Mouse (Mus musculus) stomach, embryonic 16.5 days (tissue): ENCODE data around the gene Pkig. TPM values are rescaled to one million over a fixed set of nuclear protein-coding genes. Genes with fewer than 3 reads are reported as not detected.

Experiments
- ATAC-seq: fragments of 200-750 bp; cut with Nextera tagmentation; 2 replicates; pipeline ENCODE4 v1.8.0; 2017; ENCODE audit warnings: moderate number of reproducible peaks, moderate TSS enrichment; ENCODE audit not compliant: insufficient read depth, low FRiP score
- H3K27ac ChIP-seq: fragments of 300-500 bp; sonication (generic); 2 replicates; pipeline ENCODE4 v1.5.1; 2014; ENCODE audit warnings: low read length
- H3K27me3 ChIP-seq: fragments of 300-500 bp; sonication (generic); 2 replicates; pipeline ENCODE4 v1.6.1; 2014; ENCODE audit warnings: low read length, control low read depth, mixed read lengths; ENCODE audit not compliant: control insufficient read depth, insufficient read depth
- H3K36me3 ChIP-seq: fragments of 300-500 bp; sonication (generic); 2 replicates; pipeline ENCODE4 v1.6.1; 2014; ENCODE audit warnings: low read length; ENCODE audit not compliant: control insufficient read depth, insufficient read depth
- H3K4me1 ChIP-seq: fragments of 300-500 bp; sonication (generic); 2 replicates; pipeline ENCODE4 v1.6.1; 2014; ENCODE audit warnings: low read length, control low read depth, mixed read lengths; ENCODE audit not compliant: control insufficient read depth, insufficient read depth
- H3K4me2 ChIP-seq: fragments of 300-500 bp; sonication (generic); 2 replicates; pipeline ENCODE4 v1.6.1; 2014; ENCODE audit warnings: low read depth, low read length, mixed read lengths
- H3K4me3 ChIP-seq: fragments of 300-500 bp; sonication (generic); replicated peaks from 2 replicates; pipeline ENCODE4 v1.5.1; 2014; ENCODE audit warnings: mild to moderate bottlenecking, low read length
- H3K9ac ChIP-seq: fragments of 300-500 bp; sonication (generic); 2 replicates; pipeline ENCODE4 v1.6.1; 2014; ENCODE audit warnings: low read length
- H3K9me3 ChIP-seq: fragments of 300-500 bp; sonication (generic); replicated peaks from 2 replicates; pipeline ENCODE4 v1.6.1; 2016; ENCODE audit warnings: low read length, control low read depth; ENCODE audit not compliant: control insufficient read depth
- WGBS: fragments of 180-500 bp; shearing (Covaris S2); extraction: QIAGEN DNeasy Blood & Tissue Kit; methylation state at CpG from one replicate; pipeline ENCODE4 v1.1.7; 2014; 5-methylcytosine and 5-hydroxymethylcytosine counted together
- polyA plus RNA-seq: library from polyadenylated mRNA; unstranded; fragments of >200 nt; fragmentation: Nextera tagmentation; extraction: Ambion mirVana; gene quantifications from 2 replicates; pipeline ENCODE4 v1.2.1, GENCODE M21; 2015

The Pkig gene
- polyA plus RNA-seq, 1 experiment from 2014 or later = 107 TPM

DNA sequence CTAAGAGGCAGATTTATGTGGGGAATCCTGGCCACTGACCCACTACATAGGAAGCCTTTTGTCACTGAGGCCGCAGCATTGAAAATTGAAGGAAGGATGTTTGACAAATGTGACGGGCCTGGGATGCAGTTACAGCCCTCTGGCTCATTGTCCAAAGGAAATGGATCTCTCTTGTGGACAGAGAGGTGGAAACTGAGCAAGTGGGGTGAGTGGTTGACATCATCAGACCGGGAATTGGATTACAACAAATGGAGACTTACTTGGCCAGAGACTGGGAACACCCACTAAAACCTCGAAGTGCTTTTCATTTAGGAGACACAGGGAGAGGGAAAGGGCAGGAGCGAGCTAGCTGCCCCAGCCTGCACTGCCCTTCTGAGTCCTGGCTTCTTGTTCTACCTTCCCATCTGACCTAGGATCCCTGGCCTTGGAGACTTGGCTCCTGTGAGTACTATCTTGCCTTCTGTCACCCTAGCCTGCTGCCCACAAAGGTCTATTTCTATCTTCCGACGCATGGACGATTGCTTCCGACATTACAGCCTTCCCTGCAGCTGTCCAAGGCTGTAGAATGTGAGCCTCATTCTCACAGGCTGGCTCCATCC, 35.6 kb downstream of the Pkig start:
- H3K4me3 ChIP-seq = peak overlapping the region; percentile 20
- ATAC-seq = peak; percentile 38; the same call in 1 of the 2 replicates
- no peaks in the 10 kb centered on the region for H3K9me3 ChIP-seq
- H3K27ac ChIP-seq = peak overlapping the region; percentile 74
- H3K4me1 ChIP-seq = peaks cover 54% of the 10 kb centered on the region
- no peaks in the 10 kb centered on the region for H3K36me3 ChIP-seq
- H3K4me2 ChIP-seq = peak overlapping the region; percentile 36
- no peaks in the 10 kb centered on the region for H3K27me3 ChIP-seq
- H3K9ac ChIP-seq = peak overlapping the region; percentile 56
- WGBS = 49% methylated on average over 9 of the region's 9 CpGs

DNA sequence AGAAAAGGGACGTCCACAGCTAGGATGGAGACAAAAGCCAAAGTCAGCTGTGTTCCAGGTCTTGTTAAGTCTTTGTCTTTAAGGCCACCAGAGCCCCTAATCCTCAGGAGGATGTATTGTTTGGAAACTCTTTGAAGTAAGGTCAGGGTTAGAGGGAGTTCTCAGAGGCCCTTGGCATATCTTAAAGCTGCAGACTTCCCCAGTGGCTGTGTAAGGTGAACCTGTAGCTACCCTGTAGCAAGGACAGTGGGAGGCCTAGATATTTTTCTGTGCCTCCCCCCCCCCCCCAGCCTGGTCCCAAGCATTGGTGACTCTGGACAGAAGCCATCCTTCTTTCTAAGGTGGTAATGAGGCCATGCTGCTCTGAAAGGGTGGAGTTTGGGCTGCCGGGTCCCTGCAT, 38.6 kb downstream of the Pkig start:
- H3K9me3 ChIP-seq = no peaks in the 10 kb centered on the region
- WGBS = 51% methylated on average over 2 of the region's 2 CpGs
- no peaks in the 10 kb centered on the region for H3K27me3 ChIP-seq
- ATAC-seq = no peak
- peak overlapping the region; percentile 87 for H3K27ac ChIP-seq
- H3K36me3 ChIP-seq = no peaks in the 10 kb centered on the region
- no peak overlapping the region for H3K9ac ChIP-seq
- H3K4me2 ChIP-seq = no peak overlapping the region
- H3K4me1 ChIP-seq = peaks cover 40% of the 10 kb centered on the region
- no peak overlapping the region for H3K4me3 ChIP-seq

DNA sequence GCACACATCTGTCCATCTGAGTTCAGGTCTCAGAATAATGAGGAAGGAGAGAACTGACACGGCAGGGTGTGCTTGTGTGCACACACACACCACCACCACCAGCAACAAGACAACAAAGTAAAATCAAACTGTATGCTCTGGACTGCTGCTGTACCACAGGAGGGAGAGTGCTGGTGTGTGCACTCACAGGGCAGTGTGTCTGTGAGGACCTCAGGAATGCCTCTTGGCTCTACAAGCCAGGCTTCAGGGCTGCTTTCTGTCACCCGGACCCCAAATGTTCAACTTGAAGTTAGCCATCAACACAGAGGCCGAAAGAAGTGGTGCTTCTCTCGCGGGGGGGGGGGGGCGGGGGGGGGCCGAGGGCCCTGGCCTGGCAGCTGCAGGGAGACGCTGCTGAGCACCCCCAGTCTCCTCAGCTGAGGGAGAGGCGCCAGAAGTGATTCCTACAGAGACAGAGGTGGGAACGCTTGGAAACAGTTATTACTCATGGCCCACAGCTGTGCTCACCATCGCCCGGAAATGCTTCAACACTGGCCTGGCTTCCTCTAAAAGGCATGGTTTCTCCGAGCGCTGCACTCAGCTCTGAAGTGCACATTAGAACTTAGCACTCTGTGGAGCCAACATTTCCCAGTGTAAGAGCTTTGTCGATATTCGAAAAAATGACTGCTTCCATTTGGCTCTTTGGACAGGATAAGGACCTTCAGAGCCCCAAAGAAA, 39.7 kb downstream of the Pkig start:
- ATAC-seq = peak; percentile 71
- H3K4me2 ChIP-seq = peak overlapping the region; percentile 14; the same call in 1 of the 2 replicates
- peak overlapping the region; percentile 46; the same call in 1 of the 2 replicates for H3K9ac ChIP-seq

DNA sequence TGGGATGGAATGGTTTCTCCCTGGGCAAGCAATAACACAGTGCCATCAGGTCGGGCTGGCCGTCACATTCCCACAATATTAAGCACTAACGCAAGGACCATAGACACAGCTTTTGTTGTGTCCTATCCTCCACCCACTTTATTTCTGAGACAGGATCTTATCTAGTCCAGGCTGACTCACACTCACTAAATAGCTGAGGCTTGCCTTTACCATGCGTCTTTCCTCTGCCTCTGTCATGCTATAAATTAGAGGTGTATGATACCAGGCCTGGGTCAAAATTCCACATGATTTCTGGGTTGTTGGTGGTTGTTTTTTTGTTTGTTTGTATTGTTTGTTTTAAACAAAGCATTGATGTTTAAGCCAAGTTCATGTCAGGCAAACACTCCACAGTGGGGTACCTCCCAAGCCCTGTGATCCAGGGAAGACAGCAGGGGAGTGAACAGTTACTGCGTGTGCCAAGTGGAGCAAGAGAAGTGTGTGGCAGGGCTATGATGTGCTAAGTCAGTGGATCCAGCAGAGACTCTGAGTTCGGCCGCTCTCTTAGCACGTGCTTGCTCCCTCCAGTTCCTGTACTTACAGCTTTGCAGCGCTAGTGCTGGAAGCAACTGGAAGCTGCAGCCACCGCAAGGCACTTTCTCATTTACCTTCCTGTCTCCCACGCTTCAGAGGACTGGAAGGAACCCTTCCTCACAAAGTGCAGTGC, 41.0 kb downstream of the Pkig start:
- no peak overlapping the region for H3K9ac ChIP-seq
- WGBS = 82% methylated on average over 11 of the region's 11 CpGs
- H3K4me3 ChIP-seq = no peak overlapping the region
- H3K27ac ChIP-seq = no peak overlapping the region
- peaks cover 21% of the 10 kb centered on the region for H3K4me1 ChIP-seq
- no peak for ATAC-seq
- H3K9me3 ChIP-seq = no peaks in the 10 kb centered on the region
- no peaks in the 10 kb centered on the region for H3K27me3 ChIP-seq
- H3K36me3 ChIP-seq = no peaks in the 10 kb centered on the region
- H3K4me2 ChIP-seq = no peak overlapping the region

More for the DNA sequence above, 39.7 kb downstream of the Pkig start:
- H3K9me3 ChIP-seq = no peaks in the 10 kb centered on the region
- WGBS = 30% methylated on average over 15 of the region's 16 CpGs
- H3K27me3 ChIP-seq = no peaks in the 10 kb centered on the region
- H3K27ac ChIP-seq = peak overlapping the region; percentile 87
- no peak overlapping the region for H3K4me3 ChIP-seq
- H3K36me3 ChIP-seq = no peaks in the 10 kb centered on the region
- peaks cover 34% of the 10 kb centered on the region for H3K4me1 ChIP-seq

DNA sequence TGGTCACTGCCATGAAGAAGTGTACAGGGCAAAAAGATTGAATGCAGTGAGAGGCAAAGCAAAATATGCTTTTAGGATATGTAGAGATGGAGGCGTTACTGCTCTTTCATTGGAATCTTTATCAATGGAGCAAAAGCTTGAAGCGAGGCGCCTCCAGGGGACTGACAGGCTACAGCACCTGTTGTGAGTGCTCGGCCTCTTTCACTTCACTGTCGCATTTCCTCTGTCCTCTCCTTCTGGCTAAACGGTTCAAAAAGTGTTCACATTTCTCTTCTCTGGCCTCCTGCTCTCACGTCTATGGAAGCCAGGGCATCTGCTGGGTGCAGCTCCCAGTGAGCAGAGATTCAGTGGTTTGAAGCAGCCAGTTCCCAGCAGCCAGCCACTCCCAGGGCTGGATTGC, 44.2 kb downstream of the Pkig start:
- no peak overlapping the region for H3K27ac ChIP-seq
- H3K9ac ChIP-seq = peak overlapping the region; percentile 5; the same call in 1 of the 2 replicates
- no peak overlapping the region for H3K4me2 ChIP-seq
- H3K27me3 ChIP-seq = no peaks in the 10 kb centered on the region
- no peaks in the 10 kb centered on the region for H3K36me3 ChIP-seq
- WGBS = 65% methylated on average over 7 of the region's 7 CpGs
- H3K9me3 ChIP-seq = no peaks in the 10 kb centered on the region
- H3K4me1 ChIP-seq = peaks cover 13% of the 10 kb centered on the region
- ATAC-seq = no peak
- H3K4me3 ChIP-seq = no peak overlapping the region

DNA sequence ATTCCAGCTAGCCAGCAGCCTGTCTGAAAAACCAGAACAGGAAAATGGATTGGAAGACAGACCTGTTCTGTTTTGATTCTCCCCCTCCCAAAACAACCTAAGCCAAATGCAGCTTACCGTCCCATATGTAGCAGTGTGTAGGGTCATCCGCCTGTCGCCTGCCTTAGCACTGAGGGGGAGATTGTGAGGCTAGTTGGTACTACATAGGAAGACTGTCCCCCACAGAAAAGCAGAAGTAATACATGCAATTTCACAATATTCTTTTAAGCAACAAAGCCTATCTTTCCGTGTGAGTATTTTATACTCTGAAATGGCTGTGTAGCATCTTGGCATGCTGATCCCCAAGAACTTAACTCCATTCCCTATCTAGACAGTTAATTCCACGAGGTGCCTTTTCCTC, 44.7 kb downstream of the Pkig start:
- Histone ChIP-seq H3K4me2 (no peak overlapping the region), H3K27me3 (no peaks in the 10 kb centered on the region), H3K4me3 (no peak overlapping the region), H3K9me3 (no peaks in the 10 kb centered on the region), H3K4me1 (peaks cover 8% of the 10 kb centered on the region; the same call in 1 of the 2 replicates), H3K9ac (no peak overlapping the region), H3K36me3 (no peaks in the 10 kb centered on the region), H3K27ac (no peak overlapping the region)
- no peak for ATAC-seq
- 76% methylated on average over 5 of the region's 5 CpGs for WGBS

DNA sequence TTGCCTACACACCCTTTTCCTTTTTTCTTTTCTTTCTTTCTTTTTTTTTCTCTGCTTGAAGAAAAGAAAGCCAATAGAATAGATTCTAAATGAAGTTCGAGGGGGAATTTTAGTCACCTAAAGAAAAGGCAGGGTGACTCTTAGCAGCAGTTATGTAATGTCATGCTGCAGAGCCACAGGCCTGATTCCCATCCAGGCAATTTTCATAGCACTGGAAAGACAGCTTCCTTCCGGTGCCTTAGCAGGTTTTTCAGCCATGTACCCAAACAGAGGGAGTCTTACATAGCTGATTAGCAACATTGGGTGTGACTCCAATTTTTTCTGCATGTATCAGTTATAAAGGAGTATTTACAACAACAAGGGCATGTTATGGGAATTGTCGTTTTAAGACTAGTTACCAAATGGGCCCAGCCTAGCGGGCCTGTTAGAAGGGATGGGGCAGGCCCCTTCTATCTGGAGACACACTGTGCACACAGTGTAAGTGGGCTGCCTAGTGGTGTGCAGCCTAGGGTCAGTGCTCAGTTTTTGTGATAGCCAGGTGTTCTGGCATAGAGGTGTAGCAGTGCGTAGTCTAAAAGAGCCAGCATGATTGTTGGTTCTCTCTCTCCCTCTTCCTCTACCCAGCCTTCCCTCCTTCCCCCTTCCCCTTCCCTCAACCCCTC, 45.5 kb downstream of the Pkig start:
- H3K4me2 ChIP-seq = no peak overlapping the region
- peaks cover under 1% of the 10 kb centered on the region; the same call in 1 of the 2 replicates for H3K4me1 ChIP-seq
- H3K9me3 ChIP-seq = no peaks in the 10 kb centered on the region
- WGBS = 77% methylated on average over 5 of the region's 5 CpGs
- no peaks in the 10 kb centered on the region for H3K36me3 ChIP-seq
- no peaks in the 10 kb centered on the region for H3K27me3 ChIP-seq
- H3K9ac ChIP-seq = no peak overlapping the region
- H3K4me3 ChIP-seq = no peak overlapping the region
- no peak overlapping the region for H3K27ac ChIP-seq
- no peak for ATAC-seq

DNA sequence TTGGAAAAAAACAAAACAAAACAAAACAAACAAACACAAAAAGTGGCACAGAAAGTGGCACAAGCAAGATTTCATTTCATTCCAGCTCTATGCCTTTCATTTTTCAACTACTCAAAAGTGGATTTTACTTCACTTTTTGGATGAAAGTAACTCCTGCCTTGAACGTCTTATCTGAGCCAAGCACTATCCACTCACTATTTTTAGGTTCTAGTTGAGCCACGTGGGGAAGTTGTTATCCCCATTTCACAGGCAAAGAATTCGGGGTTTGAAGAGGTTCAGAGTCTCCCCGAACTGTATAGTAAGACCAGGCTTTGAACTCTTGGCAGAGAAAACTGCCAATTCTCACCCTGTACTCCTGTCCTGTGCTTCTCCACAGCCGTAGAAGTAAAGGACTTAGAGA, 50.1 kb downstream of the Pkig start:
- Histone ChIP-seq H3K4me1 (peaks cover 4% of the 10 kb centered on the region; the same call in 1 of the 2 replicates), H3K9me3 (no peaks in the 10 kb centered on the region), H3K27me3 (no peaks in the 10 kb centered on the region), H3K9ac (no peak overlapping the region), H3K4me3 (no peak overlapping the region), H3K4me2 (no peak overlapping the region), H3K27ac (no peak overlapping the region), H3K36me3 (no peaks in the 10 kb centered on the region)
- WGBS = 80% methylated on average over 5 of the region's 5 CpGs
- no peak for ATAC-seq
